Mouse (Mus musculus) heart, embryonic 16.5 days (tissue): ENCODE measurements at regions not wholly inside any gene's neighbourhood (a gene's known extent, or its start where the extent isn't known, plus 50 kb on each side); places are given as distances from the start of the nearest gene placed in this dataset.

Experiments used
- ATAC-seq: fragments of 200-750 bp; cut with Nextera tagmentation; replicated peaks from 2 replicates; pipeline ENCODE4 v1.8.0; 2017; ENCODE audit warnings: moderate number of reproducible peaks; ENCODE audit not compliant: insufficient read depth, low FRiP score; ENCODE audit errors: extremely low read depth
- H3K27ac ChIP-seq: fragments of 300-500 bp; sonication (generic); 2 replicates; pipeline ENCODE4 v1.5.1; 2014; ENCODE audit warnings: mild to moderate bottlenecking, low read length, control low read depth, moderate library complexity
- H3K27me3 ChIP-seq: fragments of 300-500 bp; sonication (generic); 2 replicates; pipeline ENCODE4 v1.6.1; 2014; ENCODE audit warnings: low read length, mixed read lengths; ENCODE audit not compliant: control insufficient read depth, insufficient read depth
- H3K36me3 ChIP-seq: fragments of 300-500 bp; sonication (generic); 2 replicates; pipeline ENCODE4 v1.6.1; 2014; ENCODE audit not compliant: control insufficient read depth, insufficient read depth
- H3K4me1 ChIP-seq: fragments of 300-500 bp; sonication (generic); 2 replicates; pipeline ENCODE4 v1.6.1; 2014; ENCODE audit warnings: low read length, mixed read lengths; ENCODE audit not compliant: control insufficient read depth, insufficient read depth
- H3K4me2 ChIP-seq: fragments of 300-500 bp; sonication (generic); 2 replicates; pipeline ENCODE4 v1.6.1; 2014; ENCODE audit warnings: low read depth, mild to moderate bottlenecking, control low read depth, low read length
- H3K4me3 ChIP-seq: fragments of 300-500 bp; sonication (generic); 2 replicates; pipeline ENCODE4 v1.5.1; 2014; ENCODE audit warnings: mild to moderate bottlenecking, control low read depth, low read length
- H3K9ac ChIP-seq: fragments of 300-500 bp; sonication (generic); 2 replicates; pipeline ENCODE4 v1.6.1; 2014; ENCODE audit warnings: low read length, control low read depth
- H3K9me3 ChIP-seq: fragments of 300-500 bp; sonication (generic); replicated peaks from 2 replicates; pipeline ENCODE4 v1.6.1; 2016; ENCODE audit warnings: low read length; ENCODE audit not compliant: control insufficient read depth
- WGBS: fragments of 180-500 bp; shearing (Covaris S2); extraction: QIAGEN DNeasy Blood & Tissue Kit; methylation state at CpG from one replicate; pipeline ENCODE4 v1.1.7; 2014; 5-methylcytosine and 5-hydroxymethylcytosine counted together

DNA sequence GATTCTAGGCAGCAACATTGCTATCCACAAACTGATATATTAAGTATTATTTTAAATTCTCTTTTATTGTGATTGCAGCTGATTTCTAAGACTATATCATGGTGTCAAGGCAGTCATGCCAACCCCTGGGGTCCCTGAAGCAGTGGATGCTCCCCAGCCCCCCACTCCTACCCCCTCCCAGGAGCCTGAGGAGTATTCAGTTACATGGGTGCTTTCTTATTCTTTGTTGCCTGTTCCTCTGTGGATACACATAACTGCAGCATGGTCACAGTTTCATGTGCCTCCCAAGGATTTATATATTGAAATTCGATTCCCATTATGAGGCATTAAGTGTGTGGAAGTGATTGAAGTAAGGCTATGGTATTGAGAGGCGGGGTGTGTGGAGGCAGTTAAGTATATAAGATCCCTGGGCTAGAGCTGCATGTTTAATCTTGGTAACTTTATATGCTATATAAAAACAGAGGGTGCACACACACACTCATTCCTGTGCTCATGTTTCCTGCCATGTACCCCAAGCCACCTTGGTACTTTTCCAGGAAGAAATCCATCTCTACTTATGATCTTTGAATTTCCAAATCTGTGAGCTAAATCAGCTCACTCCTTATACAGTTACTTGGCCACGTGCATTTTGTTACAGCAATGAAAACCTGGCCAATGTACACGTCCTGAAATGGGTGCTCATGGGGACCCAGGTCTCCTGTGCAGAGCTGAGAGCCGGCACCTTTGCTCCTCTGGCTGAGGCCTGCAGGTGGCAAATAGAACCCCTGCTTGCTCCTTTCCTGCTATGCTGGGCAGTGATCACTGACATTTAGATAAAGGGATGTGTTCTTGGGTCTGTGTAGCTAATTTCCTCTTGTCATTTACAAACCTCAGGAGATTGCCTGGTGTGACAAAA is 259.0 kb downstream of the Nek10 start:
- peak overlapping the region; percentile 53 for H3K27ac ChIP-seq
- no peak overlapping the region for H3K4me2 ChIP-seq
- H3K36me3 ChIP-seq, result no peaks in the 10 kb centered on the region
- H3K9ac ChIP-seq, result no peak overlapping the region
- no peaks in the 10 kb centered on the region for H3K9me3 ChIP-seq
- no peak for ATAC-seq
- H3K4me3 ChIP-seq, result no peak overlapping the region
- H3K27me3 ChIP-seq, result no peaks in the 10 kb centered on the region
- peaks cover 7% of the 10 kb centered on the region; the same call in 1 of the 2 replicates for H3K4me1 ChIP-seq
- 52% methylated on average over 5 of the region's 5 CpGs for WGBS

GRCm38 (mm10) chr14:15062861-15063418 is 259.7 kb downstream of the Nek10 start:
- peak; percentile 72 for ATAC-seq
- H3K9ac ChIP-seq, result no peak overlapping the region
- 38% methylated on average over 4 of the region's 4 CpGs for WGBS
- H3K4me3 ChIP-seq, result no peak overlapping the region
- H3K27ac ChIP-seq, result no peak overlapping the region
- no peaks in the 10 kb centered on the region for H3K36me3 ChIP-seq
- no peaks in the 10 kb centered on the region for H3K27me3 ChIP-seq
- H3K4me2 ChIP-seq, result no peak overlapping the region
- H3K4me1 ChIP-seq, result peaks cover 7% of the 10 kb centered on the region; the same call in 1 of the 2 replicates
- no peaks in the 10 kb centered on the region for H3K9me3 ChIP-seq

DNA sequence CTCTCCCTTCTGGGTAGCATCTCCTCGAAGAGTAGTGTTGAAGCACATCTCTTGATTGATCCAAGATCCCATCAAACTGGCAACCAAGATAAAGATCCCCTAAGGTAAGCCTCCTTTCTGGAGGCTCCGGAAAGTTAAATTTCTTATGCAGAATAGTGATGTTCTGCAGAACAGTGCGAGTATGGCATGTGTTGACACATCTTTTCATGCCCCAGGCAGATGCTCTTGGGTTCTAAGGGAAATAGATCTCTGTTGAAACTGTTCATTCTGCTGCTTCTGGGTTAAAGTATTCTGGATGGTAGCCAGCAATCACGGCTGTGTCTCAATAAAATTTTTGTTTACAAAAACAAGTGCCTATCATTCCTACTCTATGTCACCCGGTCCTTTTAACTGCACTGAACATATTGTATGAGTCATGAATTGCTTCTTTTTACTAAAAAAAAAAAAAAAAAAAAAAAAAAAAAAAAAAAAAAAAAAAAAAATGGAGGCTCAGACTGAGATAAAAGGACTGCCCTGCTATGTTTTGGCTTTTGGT is 261.8 kb downstream of the Nek10 start:
- Histone ChIP-seq H3K9ac (no peak overlapping the region), H3K27me3 (no peaks in the 10 kb centered on the region), H3K27ac (no peak overlapping the region), H3K4me1 (peaks cover 7% of the 10 kb centered on the region; the same call in 1 of the 2 replicates), H3K4me3 (no peak overlapping the region), H3K4me2 (no peak overlapping the region), H3K36me3 (no peaks in the 10 kb centered on the region), H3K9me3 (no peaks in the 10 kb centered on the region)
- 66% methylated on average over 5 of the region's 5 CpGs for WGBS
- ATAC-seq, result no peak

GRCm38 (mm10) chr14:15075877-15076276 is 272.7 kb downstream of the Nek10 start:
- no peak overlapping the region for H3K4me3 ChIP-seq
- no peaks in the 10 kb centered on the region for H3K27me3 ChIP-seq
- no peaks in the 10 kb centered on the region for H3K4me1 ChIP-seq
- ATAC-seq, result no peak
- H3K9ac ChIP-seq, result no peak overlapping the region
- no peaks in the 10 kb centered on the region for H3K9me3 ChIP-seq
- H3K27ac ChIP-seq, result no peak overlapping the region
- no peak overlapping the region for H3K4me2 ChIP-seq
- no peaks in the 10 kb centered on the region for H3K36me3 ChIP-seq
- WGBS, result 50% methylated on average over 3 of the region's 3 CpGs

GRCm38 (mm10) chr14:15082889-15083288 is 279.7 kb downstream of the Nek10 start:
- Histone ChIP-seq H3K9me3 (no peaks in the 10 kb centered on the region), H3K36me3 (no peaks in the 10 kb centered on the region)
- no peak for ATAC-seq

GRCm38 (mm10) chr14:15083812-15084211 is 280.6 kb downstream of the Nek10 start:
- WGBS, result 35% methylated on average over 1 of the region's 1 CpGs

More at GRCm38 (mm10) chr14:15082889-15083288, 279.7 kb downstream of the Nek10 start:
- Histone ChIP-seq H3K4me1 (no peaks in the 10 kb centered on the region), H3K4me3 (no peak overlapping the region), H3K4me2 (no peak overlapping the region), H3K27me3 (no peaks in the 10 kb centered on the region), H3K9ac (no peak overlapping the region), H3K27ac (no peak overlapping the region)
- WGBS, result 72% methylated on average over 2 of the region's 2 CpGs

GRCm38 (mm10) chr14:15087061-15087460 is 283.8 kb downstream of the Nek10 start:
- H3K4me2 ChIP-seq, result no peak overlapping the region

More at GRCm38 (mm10) chr14:15083812-15084211, 280.6 kb downstream of the Nek10 start:
- Histone ChIP-seq H3K9ac (no peak overlapping the region), H3K9me3 (no peaks in the 10 kb centered on the region), H3K4me3 (no peak overlapping the region), H3K27ac (no peak overlapping the region), H3K4me1 (no peaks in the 10 kb centered on the region), H3K27me3 (no peaks in the 10 kb centered on the region), H3K4me2 (no peak overlapping the region), H3K36me3 (no peaks in the 10 kb centered on the region)
- no peak for ATAC-seq

DNA sequence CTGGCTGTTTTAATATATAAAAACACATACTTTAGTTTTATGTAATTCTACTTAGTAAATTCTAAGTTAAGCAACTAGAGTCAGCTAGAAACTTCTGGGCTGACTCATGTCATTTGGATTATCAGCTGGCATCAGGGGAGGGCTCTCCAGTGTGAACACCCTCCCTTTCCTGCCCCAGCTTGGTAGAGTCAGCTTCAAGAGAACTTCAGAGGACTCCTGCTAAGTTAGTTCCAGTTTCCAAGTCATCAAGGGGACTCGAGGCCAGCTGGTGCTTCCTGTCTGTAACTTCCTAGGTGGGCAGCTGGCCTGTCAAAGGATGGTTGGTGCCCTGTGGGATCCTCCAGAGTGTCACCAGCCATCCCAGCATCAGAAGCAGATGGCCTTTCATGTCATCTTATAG is 293.6 kb downstream of the Nek10 start:
- no peak overlapping the region for H3K27ac ChIP-seq
- H3K9ac ChIP-seq, result no peak overlapping the region
- no peaks in the 10 kb centered on the region for H3K27me3 ChIP-seq
- no peaks in the 10 kb centered on the region for H3K9me3 ChIP-seq
- H3K4me3 ChIP-seq, result no peak overlapping the region
- no peak overlapping the region for H3K4me2 ChIP-seq
- ATAC-seq, result no peak
- no peaks in the 10 kb centered on the region for H3K4me1 ChIP-seq
- no peaks in the 10 kb centered on the region for H3K36me3 ChIP-seq
- WGBS, result 27% methylated on average over 1 of the region's 1 CpGs

More at GRCm38 (mm10) chr14:15087061-15087460, 283.8 kb downstream of the Nek10 start:
- no peak overlapping the region for H3K27ac ChIP-seq
- no peaks in the 10 kb centered on the region for H3K4me1 ChIP-seq
- 56% methylated on average over 5 of the region's 5 CpGs for WGBS
- no peaks in the 10 kb centered on the region for H3K9me3 ChIP-seq
- H3K4me3 ChIP-seq, result no peak overlapping the region
- no peak for ATAC-seq
- H3K36me3 ChIP-seq, result no peaks in the 10 kb centered on the region
- H3K27me3 ChIP-seq, result no peaks in the 10 kb centered on the region
- H3K9ac ChIP-seq, result no peak overlapping the region

DNA sequence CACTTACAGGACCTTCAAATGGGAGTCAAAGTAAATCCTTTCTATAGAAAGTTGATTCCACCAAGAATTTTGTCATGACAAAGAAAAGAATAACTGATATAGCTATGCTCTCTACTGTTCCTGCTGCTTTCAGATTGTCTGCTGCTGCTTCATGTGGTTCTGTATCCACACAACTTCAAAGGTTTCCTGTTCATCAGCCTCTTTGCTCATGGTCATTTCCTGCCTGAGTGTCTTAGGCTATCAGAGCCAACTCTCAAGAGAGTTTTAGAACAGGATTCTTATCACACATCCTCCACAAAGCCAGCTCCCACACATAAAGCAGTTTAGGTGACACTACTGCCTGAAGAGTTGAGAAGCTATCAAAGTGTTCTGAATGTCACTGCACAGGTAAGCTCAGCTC is 296.7 kb downstream of the Nek10 start:
- Histone ChIP-seq H3K4me1 (no peaks in the 10 kb centered on the region), H3K27me3 (no peaks in the 10 kb centered on the region), H3K36me3 (no peaks in the 10 kb centered on the region), H3K4me2 (no peak overlapping the region), H3K4me3 (no peak overlapping the region), H3K27ac (no peak overlapping the region), H3K9ac (no peak overlapping the region), H3K9me3 (no peaks in the 10 kb centered on the region)
- peak; percentile 32; the same call in 1 of the 2 replicates for ATAC-seq
